Mouse (Mus musculus): ENCODE measurements at regions not wholly inside any gene's neighbourhood (a gene's known extent, or its start where the extent isn't known, plus 50 kb on each side); places are given as distances from the start of the nearest gene placed in this dataset.
A peak's percentile ranks its signal among the peaks of the same experiment; 100 is the strongest.

- DNase-seq, result no peak
These were observed 145.4 kb upstream of the Stx16 start for GRCm38 (mm10) chr2:173930606-173931177.

- no peak for DNase-seq
These were observed 140.4 kb upstream of the Stx16 start for GRCm38 (mm10) chr2:173935706-173936105.

GRCm38 (mm10) chr2:173937531-173938439 lies 138.3 kb upstream of the Stx16 start:
- no peak for DNase-seq

- DNase-seq, result no peak
These were observed 137.7 kb upstream of the Stx16 start for GRCm38 (mm10) chr2:173938440-173938787.

GRCm38 (mm10) chr2:173945441-173945840 lies 130.7 kb upstream of the Stx16 start:
- no peak for DNase-seq

GRCm38 (mm10) chr2:173948586-173948985 lies 127.5 kb upstream of the Stx16 start:
- no peak for DNase-seq

GRCm38 (mm10) chr2:173950164-173950891 lies 125.8 kb upstream of the Stx16 start:
- DNase-seq, result peak; percentile 0

- DNase-seq, result no peak
These were observed 110.0 kb upstream of the Stx16 start for GRCm38 (mm10) chr2:173966111-173966510.

- DNase-seq, result peak; percentile 1
These were observed 105.3 kb upstream of the Stx16 start for GRCm38 (mm10) chr2:173970789-173971188.

- DNase-seq, result peak; percentile 88
These were observed 99.6 kb upstream of the Stx16 start for GRCm38 (mm10) chr2:173976314-173977053.

- DNase-seq, result peak; percentile 68
These were observed 98.7 kb upstream of the Stx16 start for GRCm38 (mm10) chr2:173977236-173978053.

GRCm38 (mm10) chr2:173978138-173978765 lies 97.9 kb upstream of the Stx16 start:
- DNase-seq, result no peak

GRCm38 (mm10) chr2:173981036-173981435 lies 95.1 kb upstream of the Stx16 start:
- DNase-seq, result no peak

- DNase-seq, result no peak
These were observed 88.6 kb upstream of the Stx16 start for GRCm38 (mm10) chr2:173987516-173987915.

- no peak for DNase-seq
These were observed 88.2 kb upstream of the Stx16 start for GRCm38 (mm10) chr2:173987921-173988320.

GRCm38 (mm10) chr2:173988641-173989336 lies 87.3 kb upstream of the Stx16 start:
- DNase-seq, result no peak

- DNase-seq, result no peak
These were observed 85.4 kb upstream of the Stx16 start for GRCm38 (mm10) chr2:173990664-173991063.

GRCm38 (mm10) chr2:173991447-173991846 lies 84.7 kb upstream of the Stx16 start:
- DNase-seq, result no peak

GRCm38 (mm10) chr2:173992041-173992440 lies 84.1 kb upstream of the Stx16 start:
- peak; percentile 78 for DNase-seq

- DNase-seq, result no peak
These were observed 82.6 kb upstream of the Stx16 start for GRCm38 (mm10) chr2:173993431-173993955.

Measured in kidney, adult 11 months (tissue).